Mouse (Mus musculus): ENCODE data around the gene Casc1. TPM values are rescaled to one million over a fixed set of nuclear protein-coding genes. Genes with fewer than 3 reads are reported as not detected.

Casc1 gene
- polyA plus RNA-seq, 1 experiment from 2014 or later: 0.91 TPM

Other genes with a start within 250 kb of the Casc1 start
- 116 and 135 TPM in 2 replicates for gene Bcat1, start 134.8 kb downstream of the Casc1 start, polyA plus RNA-seq (2014; fragmentation: Nextera tagmentation; extraction: Ambion mirVana)
- 1.5 and 2.6 TPM in 2 replicates for gene Lrmp, start 95.4 kb downstream of the Casc1 start, polyA plus RNA-seq (2014; fragmentation: Nextera tagmentation; extraction: Ambion mirVana)
- 40.1 and 40.6 TPM in 2 replicates for gene Etfrf1, start 129 bp upstream of the Casc1 start, polyA plus RNA-seq (2014; fragmentation: Nextera tagmentation; extraction: Ambion mirVana)
- gene Kras, start 39.2 kb upstream of the Casc1 start, polyA plus RNA-seq (2014; fragmentation: Nextera tagmentation; extraction: Ambion mirVana): 125 and 129 TPM in 2 replicates